Mouse (Mus musculus) cerebellum, adult 9-11 months (tissue): Measurements from ENCODE around the gene Ina.
"Not testable (repeated sequence)": the region's sequence is repeated elsewhere in the genome, so short reads cannot be mapped to it uniquely, and the experiment has no call there.

Experiments used
- DNase-seq: peaks from one replicate; pipeline ENCODE4 v3.0.0; 2022

Ina gene

DNA sequence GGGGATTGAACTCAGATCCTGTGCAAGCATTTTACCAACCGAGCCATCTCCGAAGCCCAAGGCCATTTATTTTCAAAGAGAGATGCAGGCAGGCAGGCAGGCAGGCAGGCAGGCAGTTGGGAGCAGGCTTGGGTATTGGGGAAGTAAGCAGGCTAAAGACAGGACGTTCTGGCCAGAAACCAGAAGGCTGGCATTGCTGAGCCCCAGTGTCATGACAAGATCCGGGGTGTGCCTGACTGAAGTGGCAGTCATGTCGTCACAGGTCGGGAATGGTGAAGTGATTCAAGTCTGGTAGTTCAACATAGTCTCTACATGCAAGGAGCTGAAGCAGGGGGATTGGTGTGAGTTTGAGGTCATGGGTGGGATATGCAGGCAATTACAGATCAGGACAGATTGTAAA is 26.9 kb upstream of the Ina start:
- no peak for DNase-seq

DNA sequence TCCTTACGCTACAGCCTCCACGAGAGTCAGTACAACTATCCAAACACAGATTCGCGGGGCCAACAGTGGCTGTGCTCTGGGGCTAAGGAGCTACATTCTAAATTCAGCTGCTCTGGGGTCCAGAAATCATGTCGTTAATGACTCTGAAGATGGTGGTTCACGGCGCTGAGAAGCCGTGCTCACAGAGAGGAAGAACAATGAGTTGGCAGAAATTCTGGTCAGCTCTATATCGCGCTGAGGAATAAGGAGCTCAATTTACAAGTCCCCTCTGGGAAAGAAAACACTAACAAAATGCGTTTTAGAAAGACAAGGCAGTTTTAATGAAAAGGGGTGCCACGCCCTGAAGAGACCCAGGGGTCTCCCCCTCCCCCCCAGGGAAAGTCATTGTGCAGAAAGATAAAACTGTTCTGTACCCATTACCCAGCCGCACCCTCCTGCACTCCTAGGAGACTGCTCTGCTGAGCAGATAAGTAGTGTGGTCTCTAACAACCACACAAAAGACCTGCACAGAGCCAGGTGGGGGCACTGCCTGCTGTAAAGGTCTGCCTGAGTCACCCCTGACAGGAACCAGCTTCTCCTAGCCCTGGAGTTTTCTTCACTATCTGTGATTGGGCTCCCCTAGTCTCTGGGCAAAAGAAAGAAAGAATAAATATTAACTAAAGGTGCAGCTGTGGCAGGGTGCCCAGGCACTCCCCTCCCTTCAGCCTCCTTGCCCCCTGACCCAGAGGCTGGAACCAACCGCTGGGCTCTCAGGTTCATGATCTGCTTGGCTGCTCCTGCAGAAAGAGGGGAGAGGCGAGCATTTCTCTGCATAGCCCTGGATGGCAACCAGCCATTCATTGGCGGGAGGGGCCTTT is 26.0 kb upstream of the Ina start:
- DNase-seq: no peak

- DNase-seq: no peak
These were observed 24.9 kb upstream of the Ina start for GRCm38 (mm10) chr19:46989479-46990152.

- DNase-seq: no peak
These were observed 24.4 kb upstream of the Ina start for GRCm38 (mm10) chr19:46990153-46990518.

- not testable (repeated sequence) for DNase-seq
These were observed 23.9 kb upstream of the Ina start for GRCm38 (mm10) chr19:46990625-46991024.

- DNase-seq: peak; percentile 80
These were observed 23.4 kb upstream of the Ina start for GRCm38 (mm10) chr19:46991145-46991544.

DNA sequence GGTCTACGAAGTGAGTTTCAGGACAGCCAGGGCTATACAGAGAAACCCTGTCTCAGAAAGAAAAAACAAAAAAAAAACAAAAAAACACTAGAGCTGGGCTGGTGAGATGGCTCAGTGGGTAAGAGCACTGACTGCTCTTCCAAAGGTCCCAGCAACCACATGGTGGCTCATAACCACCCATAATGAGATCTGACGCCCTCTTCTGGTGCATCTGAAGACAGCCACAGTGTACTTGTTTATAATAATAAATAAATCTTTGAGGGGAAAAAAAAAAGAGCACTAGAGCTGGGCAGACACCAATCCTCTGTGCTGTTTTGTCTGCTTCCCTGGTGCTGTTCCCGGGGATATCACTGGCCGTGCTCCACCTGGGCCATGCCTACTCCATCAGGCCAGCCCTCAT is 22.2 kb upstream of the Ina start:
- not testable (repeated sequence) for DNase-seq

DNA sequence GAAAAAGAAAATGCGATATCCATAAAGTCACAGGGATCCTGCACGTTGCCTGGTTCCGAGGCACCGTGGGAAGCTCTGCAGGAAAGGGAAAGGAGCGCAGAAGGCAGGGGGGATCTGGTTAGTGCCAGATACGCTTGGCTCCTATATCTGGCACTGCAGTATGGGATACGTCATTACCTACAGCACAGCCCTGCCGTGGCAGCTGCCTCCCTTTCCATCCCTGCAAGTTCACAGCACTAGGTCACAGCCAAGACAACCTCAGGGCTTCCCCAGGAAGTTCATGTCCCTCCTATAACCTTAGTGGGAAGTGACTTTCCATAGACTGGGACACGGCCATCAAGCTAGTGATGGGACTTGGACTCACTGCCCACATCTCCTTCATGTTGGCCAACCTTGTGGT is 18.4 kb upstream of the Ina start:
- peak; percentile 58 for DNase-seq

- DNase-seq: peak; percentile 55
These were observed 16.2 kb upstream of the Ina start for GRCm38 (mm10) chr19:46998168-46998870.

- no peak for DNase-seq
These were observed 15.5 kb upstream of the Ina start for GRCm38 (mm10) chr19:46998953-46999352.

- DNase-seq: no peak
These were observed 14.7 kb upstream of the Ina start for GRCm38 (mm10) chr19:46999753-47000152.

GRCm38 (mm10) chr19:47000357-47000756 is 14.1 kb upstream of the Ina start:
- not testable (repeated sequence) for DNase-seq

- DNase-seq: no peak
These were observed 10.6 kb upstream of the Ina start for GRCm38 (mm10) chr19:47003742-47004511.

DNA sequence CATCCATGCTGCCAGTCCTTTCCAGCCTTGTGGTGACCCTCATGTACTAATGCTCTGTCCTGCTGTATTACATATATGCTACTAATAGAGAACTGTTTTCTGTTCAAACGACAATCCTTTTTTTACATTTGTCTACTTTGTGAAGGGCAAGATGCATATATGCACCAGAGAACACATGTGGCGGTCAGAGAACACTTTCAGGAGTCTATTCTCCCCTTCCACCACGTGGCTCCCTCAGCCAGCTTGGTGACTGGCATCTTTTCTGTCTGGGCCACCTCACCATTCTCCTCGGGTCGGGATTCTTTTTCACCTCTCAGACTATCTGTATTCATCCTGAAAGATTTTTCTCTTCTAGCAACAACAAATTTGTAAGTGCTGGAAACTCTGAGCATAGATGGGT is 8.6 kb upstream of the Ina start:
- no peak for DNase-seq

DNA sequence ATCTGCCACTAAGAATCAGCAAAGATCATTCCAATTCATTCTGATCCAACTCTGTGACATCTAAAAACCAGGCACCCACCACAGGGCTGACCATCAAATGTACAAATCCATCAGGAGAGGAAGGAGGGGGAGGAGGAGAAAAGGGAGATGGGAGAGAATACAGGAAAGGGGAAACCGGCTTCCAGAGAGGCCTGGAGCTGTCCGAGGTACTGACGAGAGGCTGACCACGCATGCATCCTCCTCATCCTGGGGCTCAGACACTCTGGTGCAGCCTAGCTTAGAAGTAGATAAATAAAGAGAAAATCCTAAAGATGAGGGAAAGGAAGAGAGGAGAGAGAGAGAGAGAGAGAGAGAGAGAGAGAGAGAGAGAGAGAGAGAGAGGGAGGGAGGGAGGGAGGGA is 8.2 kb upstream of the Ina start:
- no peak for DNase-seq

- no peak for DNase-seq
These were observed 5.1 kb upstream of the Ina start for GRCm38 (mm10) chr19:47009420-47009819.

GRCm38 (mm10) chr19:47009943-47010342 is 4.6 kb upstream of the Ina start:
- no peak for DNase-seq

DNA sequence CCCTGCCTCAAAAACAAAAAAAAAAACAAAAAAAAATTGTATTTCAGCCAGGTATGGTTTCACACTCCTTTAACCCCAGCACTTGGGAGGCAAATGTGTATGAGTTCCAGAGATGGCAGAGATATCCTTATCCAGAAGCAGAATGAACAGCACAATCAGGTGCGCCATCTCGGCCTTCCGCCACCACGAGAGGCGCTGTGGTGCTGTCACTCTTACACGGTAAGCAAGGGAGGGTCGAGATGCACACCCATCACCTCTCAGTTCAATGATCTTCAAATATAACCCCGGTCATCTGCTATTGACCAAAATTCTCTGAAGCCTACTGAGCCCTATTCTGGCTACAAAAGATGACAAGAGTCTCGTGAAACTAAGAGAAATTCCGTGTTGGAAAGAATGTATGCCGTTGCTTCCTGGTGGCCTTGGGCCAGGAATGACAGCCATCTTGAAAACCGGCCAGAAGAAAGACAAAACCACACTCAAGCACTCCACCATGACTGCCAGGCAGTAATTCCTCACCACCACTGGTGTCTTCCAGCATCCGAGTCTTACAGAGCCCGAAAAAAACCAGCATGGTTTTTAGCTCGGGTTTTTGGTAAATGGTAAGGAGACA is 1.9 kb upstream of the Ina start:
- DNase-seq: peak; percentile 58

DNA sequence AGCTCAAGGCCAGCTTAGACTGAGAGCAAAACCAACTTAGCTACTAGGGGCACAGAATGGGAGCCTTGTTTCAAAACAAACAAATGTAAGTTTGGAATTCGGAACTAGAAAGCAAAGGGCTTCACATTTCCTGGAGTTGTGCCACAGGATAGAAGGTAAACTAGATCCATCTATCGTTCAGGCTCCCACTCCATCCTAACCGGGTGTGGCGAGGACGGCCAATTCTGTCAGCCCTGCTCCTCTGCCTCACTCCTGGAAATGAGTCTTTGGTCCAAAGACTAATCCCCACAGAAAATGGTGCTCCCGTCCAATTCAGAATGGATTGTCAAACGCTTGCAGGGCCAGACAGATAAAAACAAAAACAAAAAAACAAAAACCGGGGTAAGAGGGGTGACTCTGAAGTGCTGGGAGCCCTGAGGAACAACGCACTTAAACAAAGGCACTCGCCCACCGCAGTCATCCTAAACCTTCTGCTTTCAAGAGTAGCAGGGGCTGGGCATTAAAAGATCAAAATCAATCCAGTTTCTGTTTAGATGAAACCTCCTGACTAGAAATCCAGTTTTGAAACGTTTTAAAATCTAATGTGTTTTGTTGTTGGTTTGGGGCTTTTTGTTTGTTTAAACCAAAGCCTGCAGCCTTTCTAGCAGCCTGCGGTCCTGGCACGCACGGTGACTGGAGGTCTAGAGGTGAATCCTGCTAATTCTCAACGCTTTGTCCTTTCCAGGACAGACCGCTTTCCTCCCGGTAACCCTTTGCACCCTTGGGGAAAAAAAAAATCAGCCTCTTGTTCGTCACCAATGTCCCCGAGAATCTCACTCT is 949 bp upstream of the Ina start:
- peak; percentile 46 for DNase-seq

GRCm38 (mm10) chr19:47014159-47014446 is 395 bp upstream of the Ina start:
- DNase-seq: no peak

GRCm38 (mm10) chr19:47015396-47015795 is 898 bp downstream of the Ina start:
- peak; percentile 80 for DNase-seq

GRCm38 (mm10) chr19:47015965-47016364 is 1.5 kb downstream of the Ina start:
- peak; percentile 35 for DNase-seq
